Mouse (Mus musculus): Measurements from ENCODE around the gene Prpsap2. TPM values are rescaled to one million over a fixed set of nuclear protein-coding genes. Genes with fewer than 3 reads are reported as not detected.
"Not testable (repeated sequence)": the region's sequence is repeated elsewhere in the genome, so short reads cannot be mapped to it uniquely, and the experiment has no call there.

Gene Prpsap2
- total RNA-seq (2015) (37.5 and 41.4 TPM in 2 replicates), total RNA-seq (2017) (46.4 and 50.9 TPM in 2 replicates)

GRCm38 (mm10) chr11:61761584-61762407 lies at the start of gene Prpsap2:
Prpsap2 (minus strand) TSS chr11:61762088.
- ATAC-seq (replicated peaks; ENCODE audit: poor library complexity): peak; percentile 98

GRCm38 (mm10) chr11:61809793-61810192 lies 47.9 kb upstream of the Prpsap2 start:
- no peak for ATAC-seq (replicated peaks; ENCODE audit: poor library complexity)

- no peak for ATAC-seq (replicated peaks; ENCODE audit: poor library complexity)
These were observed 46.7 kb upstream of the Prpsap2 start for GRCm38 (mm10) chr11:61808551-61809117.

GRCm38 (mm10) chr11:61793441-61793840 lies 31.6 kb upstream of the Prpsap2 start:
- no peak for ATAC-seq (replicated peaks; ENCODE audit: poor library complexity)

- ATAC-seq (replicated peaks; ENCODE audit: poor library complexity): no peak
These were observed 26.7 kb upstream of the Prpsap2 start for GRCm38 (mm10) chr11:61788550-61788949.

- not testable (repeated sequence) for ATAC-seq (replicated peaks; ENCODE audit: poor library complexity)
These were observed 20.6 kb upstream of the Prpsap2 start for GRCm38 (mm10) chr11:61782526-61782925.

GRCm38 (mm10) chr11:61774551-61775149 lies 12.8 kb upstream of the Prpsap2 start:
- ATAC-seq (replicated peaks; ENCODE audit: poor library complexity): no peak

- peak; percentile 49 for ATAC-seq (replicated peaks; ENCODE audit: poor library complexity)
These were observed 1.4 kb downstream of the Prpsap2 start for GRCm38 (mm10) chr11:61760518-61760917.

GRCm38 (mm10) chr11:61757151-61757550 lies 4.7 kb downstream of the Prpsap2 start:
- ATAC-seq (replicated peaks; ENCODE audit: poor library complexity): no peak

GRCm38 (mm10) chr11:61751612-61752011 lies 10.3 kb downstream of the Prpsap2 start:
- peak; percentile 87 for ATAC-seq (replicated peaks; ENCODE audit: poor library complexity)

- no peak for ATAC-seq (replicated peaks; ENCODE audit: poor library complexity)
These were observed 14.7 kb downstream of the Prpsap2 start for GRCm38 (mm10) chr11:61747161-61747560.

- ATAC-seq (replicated peaks; ENCODE audit: poor library complexity): no peak
These were observed 16.1 kb downstream of the Prpsap2 start for GRCm38 (mm10) chr11:61745781-61746180.

- ATAC-seq (replicated peaks; ENCODE audit: poor library complexity): no peak
These were observed 17.4 kb downstream of the Prpsap2 start for GRCm38 (mm10) chr11:61744460-61744859.

GRCm38 (mm10) chr11:61743768-61744167 lies 18.1 kb downstream of the Prpsap2 start:
- no peak for ATAC-seq (replicated peaks; ENCODE audit: poor library complexity)

- no peak for ATAC-seq (replicated peaks; ENCODE audit: poor library complexity)
These were observed 21.4 kb downstream of the Prpsap2 start for GRCm38 (mm10) chr11:61740500-61740899.

GRCm38 (mm10) chr11:61737290-61737689 lies 24.6 kb downstream of the Prpsap2 start:
- ATAC-seq (replicated peaks; ENCODE audit: poor library complexity): no peak

GRCm38 (mm10) chr11:61732672-61733071 lies 29.2 kb downstream of the Prpsap2 start:
- ATAC-seq (replicated peaks; ENCODE audit: poor library complexity): no peak

GRCm38 (mm10) chr11:61728037-61728436 lies 33.9 kb downstream of the Prpsap2 start:
- 0 out of 2 replicates have a peak, but pooled peaks have one; percentile 31 for ATAC-seq (replicated peaks; ENCODE audit: poor library complexity)

- no peak for ATAC-seq (replicated peaks; ENCODE audit: poor library complexity)
These were observed 39.8 kb downstream of the Prpsap2 start for GRCm38 (mm10) chr11:61722077-61722476.

GRCm38 (mm10) chr11:61720636-61721035 lies 41.3 kb downstream of the Prpsap2 start, which contains the start of gene Slc5a10:
Slc5a10 (minus strand) TSS chr11:61720826.
- no peak for ATAC-seq (replicated peaks; ENCODE audit: poor library complexity)

- no peak for ATAC-seq (replicated peaks; ENCODE audit: poor library complexity)
These were observed 42.1 kb downstream of the Prpsap2 start for GRCm38 (mm10) chr11:61719826-61720225.

- no peak for ATAC-seq (replicated peaks; ENCODE audit: poor library complexity)
These were observed 42.5 kb downstream of the Prpsap2 start for GRCm38 (mm10) chr11:61719387-61719786.
